Mouse (Mus musculus): ENCODE measurements around the gene Hoxa9.

GRCm38 (mm10) chr6:52249415-52249738 is 18.5 kb upstream of the Hoxa9 start:
- TF ChIP-seq POLR2A (IDR thresholded peaks at IDR 0.05; ENCODE audit: low read depth, low read length) (no peak), CTCF (IDR thresholded peaks at IDR 0.05; ENCODE audit: borderline replicate concordance, insufficient read depth, low read length) (no peak)
